Mouse (Mus musculus): Measurements from ENCODE around the gene Crbn.

GRCm38 (mm10) chr6:106799333-106800226 lies at the start of gene Crbn:
- peak; percentile 21; the same call in 1 of the 2 replicates for TF ChIP-seq POLR2A (IDR thresholded peaks at IDR 0.05; ENCODE audit: borderline replicate concordance, extremely low read depth, insufficient read depth, insufficient read length, poor library complexity, severe bottlenecking)
- peak; percentile 98 for TF ChIP-seq CTCF (IDR thresholded peaks at IDR 0.05; ENCODE audit: borderline replicate concordance, extremely low read depth, insufficient read depth, insufficient read length)

All from brain, embryonic 14.5 days (tissue).